Mouse (Mus musculus) ES-E14 (cell line): ENCODE data around the gene Gfpt1. TPM values are rescaled to one million over a fixed set of nuclear protein-coding genes. Genes with fewer than 3 reads are reported as not detected.

Source experiments
- DNase-seq: peaks from one replicate; pipeline ENCODE4 v3.0.0-alpha.2; 2013; ENCODE audit warnings: low read depth, low spot score
- H3K27ac ChIP-seq: 2 replicates; pipeline ENCODE4 v1.5.1; 2012; ENCODE audit warnings: low read depth, mild to moderate bottlenecking, low read length, moderate library complexity, mixed read lengths; ENCODE audit not compliant: poor library complexity, insufficient read depth, severe bottlenecking
- H3K36me3 ChIP-seq: 2 replicates; pipeline ENCODE4 v1.6.1; 2012; ENCODE audit warnings: mild to moderate bottlenecking, low read length, moderate library complexity, mixed read lengths; ENCODE audit not compliant: control insufficient read depth, poor library complexity, insufficient read depth, severe bottlenecking
- H3K4me1 ChIP-seq, 2 experiments: fragments of 150-350 bp in 1 of 2; sonication (generic) in 1 of 2; 2 replicates each; pipeline ENCODE4 v1.6.1; 2012; ENCODE audit warnings: low read length in 2 of 2, mild to moderate bottlenecking in 1 of 2, mixed read lengths in 1 of 2; ENCODE audit not compliant: control insufficient read depth in 2 of 2, insufficient read depth in 2 of 2, poor library complexity in 1 of 2
- H3K4me3 ChIP-seq, 2 experiments: fragments of 150-350 bp in 1 of 2; sonication (generic) in 1 of 2; 2 replicates each; pipeline ENCODE4 v1.5.1; 2012; ENCODE audit warnings: low read length in 2 of 2, low read depth in 1 of 2, mild to moderate bottlenecking in 1 of 2, mixed read lengths in 1 of 2; ENCODE audit not compliant: insufficient read depth in 1 of 2, poor library complexity in 1 of 2, severe bottlenecking in 1 of 2
- H3K9ac ChIP-seq: 2 replicates; pipeline ENCODE4 v1.6.1; 2012; ENCODE audit warnings: low read depth, mild to moderate bottlenecking, low read length, mixed read lengths; ENCODE audit not compliant: poor library complexity, insufficient read depth, severe bottlenecking
- H3K9me3 ChIP-seq: fragments of 150-350 bp; sonication (generic); 2 replicates; pipeline ENCODE4 v1.6.1; 2012; ENCODE audit warnings: low read depth, mild to moderate bottlenecking, low read length; ENCODE audit not compliant: control insufficient read depth, insufficient read depth
- CHD2 ChIP-seq: IDR thresholded peaks from 2 replicates; pipeline ENCODE4 v1.6.1; 2014; ENCODE audit warnings: mild to moderate bottlenecking, low read depth, low read length, inconsistent platforms
- HCFC1 ChIP-seq: IDR thresholded peaks from 2 replicates; pipeline ENCODE4 v1.6.1; 2012; ENCODE audit warnings: low read length, inconsistent platforms, borderline replicate concordance; ENCODE audit not compliant: insufficient read depth
- MAFK ChIP-seq: IDR thresholded peaks from 2 replicates; pipeline ENCODE4 v1.6.1; 2014; ENCODE audit warnings: mild to moderate bottlenecking, low read depth, low read length, inconsistent platforms; ENCODE audit not compliant: insufficient read depth
- ZC3H11A ChIP-seq: IDR thresholded peaks from 2 replicates; pipeline ENCODE4 v1.6.1; 2012; ENCODE audit warnings: low read depth, mild to moderate bottlenecking, inconsistent platforms, low read length, borderline replicate concordance
- ZNF384 ChIP-seq: IDR thresholded peaks from 2 replicates; pipeline ENCODE4 v1.6.1; 2012; ENCODE audit warnings: low read depth, low read length, inconsistent platforms
- in situ Hi-C, 2 experiments: fragments of 600-800 bp; cut with MboI; formaldehyde crosslinking; loops; one replicate each; pipeline ENCODE4 v1.15.1; 2025; ENCODE audit warnings: low sequenced_read_pairs in 2 of 2, inconsistent platforms in 1 of 2; ENCODE audit not compliant: unreplicated experiment in 2 of 2
- total RNA-seq: library from RNA; depleted of rRNA; stranded (reverse); fragments of 300-350 nt; gene quantifications from 2 replicates; pipeline ENCODE4 v1.2.3, GENCODE M21; 2012

The Gfpt1 gene
- total RNA-seq, 1 experiment: 16.6 TPM

- Histone ChIP-seq H3K27ac (no peak overlapping the region), H3K36me3 (no peaks in the 10 kb centered on the region), H3K9me3 (no peaks in the 10 kb centered on the region), H3K9ac (no peak overlapping the region), H3K4me1 (0 out of 4 replicates have a peak, but pooled peaks cover 0 to 1% of the 10 kb centered on the region in 2 experiments), H3K4me3 (no peak overlapping the region)
- in situ Hi-C loops: no loop called here
- DNase-seq: no peak
- TF ChIP-seq MAFK (no peak), ZNF384 (no peak), ZC3H11A (no peak), HCFC1 (no peak), CHD2 (no peak)
Measured at GRCm38 (mm10) chr6:87039161-87039560, 3.5 kb upstream of the Gfpt1 start.

- H3K36me3 ChIP-seq: no peaks in the 10 kb centered on the region
- no peak overlapping the region for H3K4me3 ChIP-seq
- no peaks in the 10 kb centered on the region for H3K9me3 ChIP-seq
- no peak overlapping the region for H3K9ac ChIP-seq
- H3K4me1 ChIP-seq: 0 out of 4 replicates have a peak, but pooled peaks cover 0 to 1% of the 10 kb centered on the region in 2 experiments
- H3K27ac ChIP-seq: no peak overlapping the region
- in situ Hi-C loops: no loop called here
- TF ChIP-seq MAFK (no peak), CHD2 (no peak), ZNF384 (no peak), ZC3H11A (no peak), HCFC1 (no peak)
- DNase-seq: no peak
Measured at GRCm38 (mm10) chr6:87040971-87041370, 1.7 kb upstream of the Gfpt1 start.

- Histone ChIP-seq H3K9me3 (no peaks in the 10 kb centered on the region), H3K4me3 (no peak overlapping the region), H3K36me3 (no peaks in the 10 kb centered on the region), H3K4me1 (0 out of 4 replicates have a peak, but pooled peaks cover 0 to 1% of the 10 kb centered on the region in 2 experiments), H3K27ac (no peak overlapping the region), H3K9ac (no peak overlapping the region)
- in situ Hi-C loops: no loop called here
- no peak for TF ChIP-seq MAFK
- TF ChIP-seq CHD2: no peak
- TF ChIP-seq HCFC1: no peak
- no peak for TF ChIP-seq ZNF384
- no peak for TF ChIP-seq ZC3H11A
- no peak for DNase-seq
Measured at GRCm38 (mm10) chr6:87041431-87041830, 1.2 kb upstream of the Gfpt1 start.

DNA sequence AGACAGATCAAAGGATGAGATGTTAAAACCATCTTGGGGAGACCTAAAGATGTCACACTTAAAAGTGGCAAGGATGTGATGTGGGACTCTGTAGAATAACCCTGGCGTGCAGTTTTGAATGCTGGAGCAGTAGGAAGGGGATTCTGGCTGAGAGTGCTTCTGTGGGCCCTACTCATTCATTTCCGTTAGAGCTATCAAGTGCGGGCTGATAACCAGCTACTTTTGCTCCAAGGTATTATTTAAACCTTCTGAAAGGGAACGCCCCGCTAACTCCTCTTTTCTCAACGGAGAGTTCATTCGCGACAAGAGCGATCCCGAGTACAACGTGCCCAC, 676 bp upstream of the Gfpt1 start:
- peak overlapping the region; percentile 89 for H3K9ac ChIP-seq
- 0 out of 4 replicates have a peak, but pooled peaks cover 0 to 1% of the 10 kb centered on the region in 2 experiments for H3K4me1 ChIP-seq
- no peaks in the 10 kb centered on the region for H3K9me3 ChIP-seq
- DNase-seq: no peak
- peak overlapping the region; percentile 84; the same call in 1 of the 2 replicates for H3K27ac ChIP-seq
- TF ChIP-seq HCFC1: no peak
- TF ChIP-seq MAFK: no peak
- TF ChIP-seq CHD2: no peak
- no peak for TF ChIP-seq ZC3H11A
- no peak for TF ChIP-seq ZNF384
- peak overlapping the region; percentile 68 to 79 for H3K4me3 ChIP-seq
- in situ Hi-C loops: no loop called here
- no peaks in the 10 kb centered on the region for H3K36me3 ChIP-seq

GRCm38 (mm10) chr6:87043131-87043516, 478 bp downstream of the Gfpt1 start:
- peaks cover 1% of the 10 kb centered on the region; the same call in 1 of the 2 replicates for H3K36me3 ChIP-seq

More at GRCm38 (mm10) chr6:87043131-87043516, 478 bp downstream of the Gfpt1 start:
- DNase-seq: no peak
- in situ Hi-C loops: no loop called here
- H3K27ac ChIP-seq: no peak overlapping the region
- H3K9me3 ChIP-seq: no peaks in the 10 kb centered on the region
- TF ChIP-seq ZNF384: no peak
- TF ChIP-seq MAFK: no peak
- no peak for TF ChIP-seq ZC3H11A
- no peak for TF ChIP-seq CHD2
- TF ChIP-seq HCFC1: no peak
- peak overlapping the region; percentile 68 to 79 for H3K4me3 ChIP-seq
- 0 out of 4 replicates have a peak, but pooled peaks cover 0 to 1% of the 10 kb centered on the region in 2 experiments for H3K4me1 ChIP-seq
- H3K9ac ChIP-seq: peak overlapping the region; percentile 81
